Mouse (Mus musculus) cerebellum, adult 11-12 months (tissue): ENCODE results near the gene Cpne2.

Source experiments
- DNase-seq: peaks from one replicate; pipeline ENCODE4 v3.0.0; 2022

Cpne2 gene

DNA sequence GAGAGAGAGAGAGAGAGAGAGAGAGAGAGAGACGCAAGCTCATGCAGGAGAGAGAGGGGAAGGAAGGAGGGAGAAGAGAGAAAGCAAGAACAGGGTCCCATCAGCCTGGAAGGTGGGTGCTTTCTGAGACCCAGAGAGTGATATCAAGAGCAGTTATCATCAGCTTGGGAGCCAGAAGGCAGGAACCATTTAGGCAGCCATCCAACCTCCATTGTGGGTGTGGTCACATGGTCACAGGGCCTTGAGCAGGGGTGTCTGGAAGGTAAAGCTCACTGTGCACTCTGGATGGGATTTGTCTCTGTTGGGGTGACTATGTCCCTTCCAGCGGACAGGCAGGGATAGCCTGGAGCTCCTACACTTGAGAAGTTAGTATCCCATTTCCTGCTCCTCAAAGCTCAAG, 7.2 kb downstream of the Cpne2 start:
- DNase-seq: no peak

DNA sequence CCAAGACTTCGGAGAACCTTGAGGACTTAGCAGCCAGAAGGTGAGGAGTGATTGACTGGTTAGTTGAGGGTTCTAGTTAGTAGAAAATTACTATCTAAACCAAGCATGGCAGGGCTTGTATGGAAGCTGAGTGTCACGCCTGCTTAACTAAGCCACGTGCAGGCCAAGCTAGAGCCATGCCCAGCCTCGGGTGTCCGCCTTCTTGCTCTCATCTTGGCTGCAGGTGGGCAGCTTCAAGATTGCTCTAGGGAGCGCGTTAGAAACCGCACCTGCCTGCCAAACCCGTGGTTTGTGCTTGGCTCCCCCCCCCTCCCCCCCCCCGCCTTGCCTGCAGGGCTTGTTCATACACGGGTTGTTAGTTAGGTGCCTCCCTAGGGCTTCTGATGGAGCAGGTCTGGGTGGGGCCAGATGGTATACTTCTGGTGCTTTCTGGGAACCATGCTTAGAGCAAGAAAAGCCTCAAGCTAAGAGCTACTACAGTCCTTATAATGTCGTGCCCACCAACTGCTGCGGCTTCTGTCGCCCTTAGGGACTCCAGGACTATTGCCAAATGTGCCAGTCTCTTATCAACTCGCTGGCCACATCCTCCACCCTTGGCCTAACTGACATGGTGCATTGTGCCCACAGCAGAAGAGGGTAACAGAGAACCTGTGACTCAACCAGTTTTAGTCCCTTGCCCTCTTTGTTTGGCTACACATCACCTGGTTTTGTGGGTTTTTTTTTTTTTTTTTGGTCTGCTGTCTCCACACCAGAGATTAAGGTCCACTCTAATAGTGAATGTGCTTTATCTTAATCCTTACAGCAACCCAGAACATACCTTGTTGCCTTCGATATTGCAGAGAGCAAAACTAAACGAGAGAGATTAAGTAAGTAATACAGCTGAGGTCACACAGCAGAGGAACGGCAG, 8.4 kb downstream of the Cpne2 start:
- no peak for DNase-seq

DNA sequence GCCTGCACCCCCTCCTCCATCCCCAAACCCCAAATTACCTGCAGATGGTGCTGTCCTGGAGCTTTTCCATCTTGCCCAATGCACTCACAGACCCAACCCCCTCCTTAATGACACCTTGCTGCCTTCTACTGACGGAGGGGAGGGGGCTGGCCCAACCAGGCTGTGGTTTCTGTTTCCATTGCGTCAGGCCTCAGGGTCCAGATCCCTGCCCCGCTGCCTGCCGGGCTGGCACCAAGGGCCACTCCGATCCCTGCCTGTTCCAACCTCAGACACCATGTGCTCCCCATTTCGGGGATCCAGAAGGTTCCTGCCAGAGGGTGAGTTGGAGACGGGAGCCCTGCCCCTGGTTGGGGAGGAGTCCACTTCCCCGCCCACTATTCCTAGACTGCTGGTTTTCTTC, 11.2 kb downstream of the Cpne2 start:
- DNase-seq: no peak

DNA sequence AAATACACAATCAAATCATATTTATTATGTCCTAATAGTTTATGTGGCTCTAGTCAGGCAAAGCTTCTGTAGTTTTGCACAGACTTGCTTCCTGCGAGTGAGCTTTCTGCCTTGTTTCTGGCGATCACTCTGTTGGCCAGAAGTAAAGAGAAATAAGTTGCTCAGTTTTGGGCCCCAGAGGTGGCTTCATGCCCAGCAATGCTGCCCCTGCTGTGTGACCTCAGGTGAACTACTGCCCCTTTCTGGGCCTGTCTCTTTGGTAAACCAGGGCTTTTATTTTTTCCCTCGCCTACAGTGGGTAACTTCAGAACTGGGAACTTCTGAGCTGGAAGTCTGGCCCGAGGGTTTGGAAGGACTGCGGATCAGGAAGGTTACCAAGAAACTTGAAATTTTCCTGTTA, 16.3 kb downstream of the Cpne2 start:
- DNase-seq: no peak

DNA sequence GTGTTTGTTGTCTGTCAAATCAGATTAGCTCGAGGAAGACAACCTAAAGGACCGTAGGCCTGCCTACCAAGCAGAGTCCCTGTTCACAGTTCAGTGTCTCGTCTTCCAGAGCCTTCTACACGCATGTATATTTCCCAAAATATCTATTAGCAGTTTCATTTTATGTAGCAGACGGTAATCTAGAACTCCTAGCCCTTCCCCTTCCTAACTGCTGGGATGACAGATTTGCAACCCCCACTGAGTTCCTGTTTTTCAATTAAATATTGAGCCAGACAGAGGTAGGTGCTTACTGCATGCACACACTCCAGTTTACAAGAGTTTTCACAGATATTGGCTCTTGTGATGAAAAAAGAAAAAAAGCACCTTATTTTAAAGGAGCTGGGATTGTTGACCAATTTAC, 16.7 kb downstream of the Cpne2 start:
- no peak for DNase-seq

DNA sequence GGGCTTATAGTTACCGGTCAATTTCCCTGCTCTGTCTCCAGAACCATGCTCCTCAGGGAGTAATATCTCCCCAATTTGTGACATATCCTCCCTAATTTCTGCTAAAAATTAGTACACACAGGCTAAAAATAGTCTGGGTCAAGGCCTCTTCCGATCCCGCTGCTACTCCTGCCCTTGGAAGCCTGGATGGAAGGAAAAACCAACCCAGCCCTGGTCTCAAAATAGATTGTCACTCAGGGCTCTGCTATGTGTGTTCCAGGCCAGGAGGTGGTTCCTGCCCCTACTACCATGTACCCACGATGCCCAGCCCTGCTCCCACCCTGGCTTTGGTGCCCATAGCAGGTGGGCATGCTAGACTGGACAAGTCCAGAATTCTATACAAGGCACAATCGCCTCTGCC, 17.2 kb downstream of the Cpne2 start:
- no peak for DNase-seq

DNA sequence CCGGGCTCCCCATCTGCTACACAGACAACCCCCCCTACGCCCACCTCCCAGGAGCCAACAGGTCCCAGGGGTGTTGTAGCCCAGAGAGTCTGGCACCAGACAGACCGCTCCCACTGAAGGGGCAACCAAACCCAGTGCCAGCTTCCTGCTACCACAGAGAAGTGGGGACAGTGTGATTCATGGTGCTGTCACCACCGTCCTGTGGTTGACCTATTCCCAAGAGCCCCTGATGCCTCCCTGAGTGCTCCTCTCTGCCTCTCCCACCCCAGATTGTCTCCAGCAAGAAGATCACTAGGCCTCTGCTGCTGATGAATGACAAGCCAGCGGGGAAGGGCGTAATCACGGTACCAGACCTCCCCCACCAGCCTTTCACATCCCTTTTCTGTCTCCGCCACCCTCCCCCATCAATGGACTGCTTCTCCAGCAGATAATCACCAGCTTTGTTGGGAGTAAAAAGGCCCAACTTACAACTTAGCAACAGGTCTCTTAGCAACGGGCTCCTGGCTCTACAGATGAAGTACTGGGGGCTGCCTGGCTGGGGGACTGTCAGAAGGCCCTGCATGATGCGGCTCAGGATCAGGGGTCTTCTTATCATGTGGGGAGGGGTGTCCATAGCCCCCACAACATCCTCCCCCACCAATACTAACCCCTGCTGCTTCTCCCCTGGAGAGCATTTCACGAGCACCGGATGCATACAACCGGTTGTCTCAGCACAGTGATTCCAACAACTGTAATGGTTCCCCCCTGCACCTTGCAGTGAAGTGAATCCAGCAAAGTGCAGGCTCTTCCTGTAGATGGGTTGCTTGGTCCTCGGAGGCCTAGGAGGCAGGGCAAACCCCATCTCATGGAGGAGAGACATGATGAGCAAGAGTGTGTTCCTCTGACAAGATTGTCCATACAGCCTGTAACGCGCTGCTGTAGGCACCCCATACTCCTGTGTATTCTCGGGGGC, 19.0 kb downstream of the Cpne2 start:
- peak; percentile 16 for DNase-seq

DNA sequence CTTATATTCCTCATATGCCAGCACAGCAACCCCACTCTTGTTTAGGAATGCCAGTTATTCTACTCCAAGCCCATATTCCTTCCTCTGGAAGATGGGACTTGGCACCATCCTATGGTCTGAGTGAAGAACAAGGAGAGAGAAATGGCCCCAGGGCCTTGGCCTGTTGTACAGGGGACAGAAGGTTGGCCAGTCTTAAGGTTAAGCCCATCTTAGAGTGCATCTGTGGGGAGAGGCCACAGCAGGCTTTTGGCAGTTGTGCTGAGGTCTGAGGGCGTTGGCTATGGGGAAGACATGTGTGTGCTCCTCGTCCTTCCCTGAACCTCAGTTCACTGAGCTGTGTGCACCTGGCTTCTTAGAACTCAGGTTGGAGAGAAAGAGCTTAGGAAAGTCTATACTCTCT, 19.9 kb downstream of the Cpne2 start:
- DNase-seq: no peak

DNA sequence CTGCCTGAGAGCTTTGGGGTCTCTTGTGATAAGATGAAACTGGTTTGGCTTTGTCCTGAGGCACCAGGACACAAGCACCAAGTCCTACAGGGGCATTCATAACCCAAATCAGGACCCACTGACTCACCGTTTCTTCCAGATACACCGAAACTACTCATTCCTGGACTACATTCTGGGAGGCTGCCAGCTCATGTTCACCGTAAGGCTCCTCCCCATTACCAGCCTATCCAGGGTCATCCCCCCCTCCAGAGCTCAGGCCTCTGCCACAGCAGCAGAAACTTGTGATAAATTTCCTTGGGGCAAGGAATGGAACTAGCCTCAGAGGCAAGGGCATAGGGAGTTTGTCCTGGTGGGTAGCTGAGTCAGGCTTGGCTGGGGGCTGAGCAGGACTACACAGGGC, 24.5 kb downstream of the Cpne2 start:
- DNase-seq: no peak

DNA sequence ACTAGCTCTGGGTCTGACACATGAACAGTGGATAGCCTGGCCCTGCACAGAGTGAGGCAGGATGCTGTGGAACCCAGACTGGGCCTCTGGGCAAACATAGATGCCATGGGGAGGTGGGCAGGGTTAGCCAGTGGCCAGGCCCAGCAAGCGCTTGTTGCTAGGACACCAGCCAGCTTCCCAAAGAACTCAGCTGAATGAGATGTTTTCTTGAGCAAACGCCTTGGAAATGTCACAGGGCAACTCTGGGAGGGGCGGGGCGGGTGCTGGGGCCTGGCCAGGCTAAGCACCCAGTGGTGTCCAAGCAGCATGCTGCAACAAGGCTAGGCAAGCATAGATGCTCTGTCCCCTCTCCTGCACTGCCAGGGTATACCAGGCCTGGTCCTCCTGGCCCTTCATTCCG, 28.5 kb downstream of the Cpne2 start:
- peak; percentile 39 for DNase-seq

DNA sequence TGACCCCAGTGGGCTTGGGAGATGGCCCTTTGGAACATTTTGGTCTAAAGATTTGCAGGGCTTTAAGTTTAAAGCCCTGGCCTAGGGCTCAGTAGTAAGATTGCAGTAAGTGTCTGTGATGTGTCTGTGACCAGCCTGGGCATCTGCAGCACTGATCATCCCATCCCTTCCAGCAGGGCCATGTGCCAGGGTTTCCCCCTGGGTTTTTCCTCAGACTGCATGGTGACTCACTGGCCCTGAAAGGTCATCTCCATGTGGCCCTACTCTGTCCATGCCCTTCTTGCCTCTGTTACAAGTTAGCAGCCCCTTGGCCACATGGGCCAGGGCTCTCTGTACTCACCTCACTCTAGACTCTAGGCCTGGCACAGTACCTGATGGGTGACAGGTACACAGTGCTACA, 31.6 kb downstream of the Cpne2 start:
- no peak for DNase-seq

DNA sequence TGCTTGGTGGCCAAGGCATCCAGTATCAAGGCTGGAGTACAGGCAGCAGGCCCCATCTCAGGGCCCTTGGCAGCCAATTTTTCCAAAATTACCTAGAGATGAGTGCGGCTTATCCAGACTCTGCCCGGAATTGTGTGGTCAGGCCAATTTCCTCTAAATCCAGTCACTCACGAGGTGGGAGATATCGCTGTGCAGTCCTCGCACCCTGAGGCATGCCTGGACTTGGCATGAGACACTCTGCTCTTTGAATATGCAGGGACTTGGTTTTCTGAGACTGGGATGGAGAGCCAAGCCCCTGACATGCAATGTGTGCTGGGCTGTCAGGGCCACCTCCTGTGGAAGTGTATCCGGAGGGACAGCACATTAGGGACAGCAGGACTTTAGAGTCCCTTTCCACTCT, 33.2 kb downstream of the Cpne2 start:
- DNase-seq: no peak

DNA sequence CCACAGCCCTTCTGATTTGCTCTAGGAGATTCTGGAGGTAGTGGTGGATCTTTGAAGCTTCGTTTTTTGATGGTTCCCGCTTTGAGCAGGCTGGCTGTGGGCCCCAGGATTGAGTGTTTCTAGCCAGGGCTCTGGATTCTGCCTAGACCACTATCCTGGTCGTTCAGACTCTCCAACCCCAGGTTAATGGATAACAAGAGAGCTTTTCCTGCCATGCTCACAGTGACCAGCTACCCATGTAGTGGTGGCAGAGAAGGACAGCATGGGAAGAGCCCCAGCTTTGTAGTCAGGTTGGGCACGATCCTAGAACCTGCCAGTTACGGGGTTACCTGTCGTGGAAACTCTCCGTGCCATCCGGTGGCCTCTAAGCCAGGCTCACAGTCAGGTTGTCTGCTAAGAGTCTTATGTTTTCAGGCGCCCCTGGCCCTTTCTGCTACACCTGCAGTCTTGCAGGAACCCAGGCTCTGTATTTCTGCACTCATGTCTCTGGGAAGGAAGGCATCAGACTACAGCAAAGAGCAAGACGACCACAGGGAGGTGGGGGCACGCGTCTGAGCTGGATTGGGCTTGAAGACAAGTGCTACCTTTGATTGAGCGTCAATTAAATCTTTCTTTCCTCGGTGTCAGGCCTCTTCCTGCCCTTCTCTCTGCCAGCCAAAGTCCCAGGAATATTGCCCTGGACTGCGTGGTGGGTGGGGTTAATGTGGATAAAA, 33.8 kb downstream of the Cpne2 start:
- DNase-seq: no peak

DNA sequence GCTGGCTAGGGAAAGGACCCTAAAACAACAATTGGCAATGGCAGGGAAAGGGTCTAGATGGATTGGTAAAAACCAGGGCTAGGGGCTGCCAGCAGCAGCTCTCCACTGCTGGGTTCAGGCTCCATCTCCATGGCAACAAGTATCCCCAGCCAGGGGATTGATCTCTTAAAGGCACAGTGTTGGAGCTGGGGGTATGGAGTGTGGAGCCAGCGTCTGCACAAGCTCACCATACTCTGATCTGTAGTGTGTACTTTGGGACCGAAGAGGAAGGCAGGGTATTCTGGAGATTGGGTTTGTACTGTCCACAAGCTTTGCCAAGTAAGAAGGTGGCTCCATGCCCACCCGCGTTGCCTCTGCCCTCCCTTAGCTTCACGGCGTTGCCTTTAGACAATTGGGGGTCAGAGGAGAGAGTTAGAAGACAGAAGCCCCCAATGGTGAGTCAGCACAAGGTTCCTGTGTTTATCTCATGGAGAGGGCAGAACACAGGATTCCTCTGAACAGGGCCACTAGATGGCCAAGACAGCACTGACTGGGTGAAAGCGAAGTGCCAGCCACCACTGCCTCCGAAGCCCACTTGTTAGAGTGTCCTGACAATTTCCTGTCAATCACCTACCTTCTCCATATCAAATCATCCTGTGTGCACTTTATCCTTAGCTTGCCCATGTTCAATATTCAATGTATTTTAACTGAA, 34.5 kb downstream of the Cpne2 start:
- DNase-seq: no peak

DNA sequence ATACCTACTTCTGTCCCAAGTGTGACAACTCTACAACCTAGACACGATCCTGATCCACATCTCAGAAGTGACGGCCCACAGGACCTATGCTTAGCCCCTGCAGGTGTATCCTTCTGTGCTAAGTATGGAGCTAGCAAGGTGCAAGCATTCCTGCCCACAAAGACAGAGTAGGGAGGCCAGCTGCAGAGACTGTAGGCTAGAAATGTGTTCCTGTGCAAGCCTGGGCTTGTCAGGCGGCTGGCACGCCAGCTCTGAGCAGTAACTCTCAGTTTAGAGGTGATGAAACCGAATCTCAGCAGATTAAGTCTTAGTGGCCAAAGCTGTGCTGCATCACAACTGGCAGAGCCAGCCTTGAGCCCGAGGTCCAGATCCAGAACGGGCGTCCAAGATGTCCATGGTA, 35.3 kb downstream of the Cpne2 start:
- DNase-seq: no peak

DNA sequence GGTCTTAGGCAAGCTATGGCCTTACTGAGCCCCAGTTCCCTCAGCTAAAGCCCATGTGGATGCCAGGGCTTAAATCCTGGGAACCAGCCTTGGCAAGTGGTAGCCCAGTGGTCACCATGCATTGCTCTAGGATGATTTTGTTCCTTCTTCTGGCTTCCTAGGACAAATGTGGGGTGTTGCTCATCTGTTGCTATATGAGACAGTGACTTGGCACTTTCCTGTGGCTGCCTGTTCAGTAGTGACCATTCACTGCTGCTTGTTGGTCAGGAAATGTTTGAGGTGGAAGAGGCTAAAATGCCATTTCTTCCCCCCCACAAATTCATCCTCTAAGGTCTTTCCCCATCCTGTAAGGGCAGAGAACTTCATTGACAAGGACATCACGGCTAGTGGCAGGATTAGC, 36.6 kb downstream of the Cpne2 start:
- DNase-seq: no peak

DNA sequence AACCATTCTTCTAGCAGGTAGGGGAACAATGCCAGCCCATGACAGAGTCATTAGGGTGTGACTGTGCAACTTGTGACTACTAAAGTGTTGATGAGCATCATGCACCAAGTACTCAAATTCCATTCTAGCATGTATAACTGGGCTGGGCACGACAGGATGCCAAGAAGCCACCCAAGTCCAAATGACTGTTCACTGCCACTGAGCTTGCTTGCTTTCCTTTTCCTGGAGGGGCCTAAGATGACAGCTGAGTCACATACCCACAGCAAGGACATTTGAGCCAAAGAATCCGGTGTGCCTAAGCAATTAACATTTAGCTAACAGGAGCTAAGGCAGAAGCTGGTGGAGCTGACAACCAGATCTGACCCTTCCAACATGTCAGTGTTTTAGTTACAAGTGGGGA, 39.1 kb downstream of the Cpne2 start:
- DNase-seq: no peak

DNA sequence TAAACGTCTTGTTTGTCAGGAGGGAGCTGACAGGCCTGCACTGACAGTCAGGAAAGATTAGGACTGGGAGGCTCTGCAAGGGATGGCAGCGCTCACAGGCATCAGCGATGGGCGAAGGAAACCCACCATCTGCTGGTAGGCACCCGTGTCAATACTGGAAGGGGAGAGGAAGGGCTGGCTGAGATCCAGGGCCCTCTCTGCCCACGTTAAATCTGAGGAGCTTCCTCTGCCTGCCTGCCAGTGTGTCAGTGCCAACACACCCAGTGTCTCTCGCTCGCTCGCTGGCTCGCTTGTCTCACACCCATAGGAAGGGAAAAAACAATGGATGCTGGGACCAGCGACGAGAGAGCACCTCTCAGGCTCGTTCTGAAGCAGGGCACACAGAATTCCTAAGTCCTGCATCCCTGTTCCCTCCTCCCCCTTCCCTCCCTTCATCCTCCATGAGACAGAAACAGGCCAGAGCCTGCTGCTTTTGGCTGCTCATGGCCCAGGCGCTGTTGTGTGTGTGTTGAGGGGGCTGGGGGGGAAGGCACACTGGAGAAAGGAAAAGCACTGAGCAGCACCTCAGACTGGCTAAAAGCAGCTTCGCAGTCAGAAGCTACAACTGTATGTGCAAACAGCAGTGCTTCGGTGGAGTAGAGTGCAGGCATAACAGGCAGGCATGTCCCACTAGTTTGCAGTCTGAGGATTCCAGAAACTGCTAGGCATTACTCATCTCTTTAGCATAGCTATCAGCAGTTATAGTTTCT, 41.5 kb downstream of the Cpne2 start:
- DNase-seq: peak; percentile 72

DNA sequence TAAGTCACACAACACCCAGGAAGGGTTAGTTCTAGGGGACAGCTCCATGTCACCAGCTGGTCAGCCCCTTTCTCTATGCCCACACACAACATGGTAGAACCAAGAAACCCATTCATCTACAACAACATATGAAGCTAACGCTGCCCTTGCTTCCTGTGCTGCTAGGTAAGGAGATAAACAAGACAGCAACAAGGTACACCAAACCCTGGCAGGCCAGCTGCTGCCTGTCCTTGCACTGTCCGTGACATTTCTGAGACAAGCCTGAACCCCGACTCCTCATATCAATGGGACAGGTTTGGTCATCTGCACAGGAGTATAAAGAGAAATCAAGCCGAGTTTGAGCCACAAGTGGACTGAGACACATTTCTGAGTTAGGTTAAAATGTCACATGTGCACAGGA, 42.4 kb downstream of the Cpne2 start:
- no peak for DNase-seq

DNA sequence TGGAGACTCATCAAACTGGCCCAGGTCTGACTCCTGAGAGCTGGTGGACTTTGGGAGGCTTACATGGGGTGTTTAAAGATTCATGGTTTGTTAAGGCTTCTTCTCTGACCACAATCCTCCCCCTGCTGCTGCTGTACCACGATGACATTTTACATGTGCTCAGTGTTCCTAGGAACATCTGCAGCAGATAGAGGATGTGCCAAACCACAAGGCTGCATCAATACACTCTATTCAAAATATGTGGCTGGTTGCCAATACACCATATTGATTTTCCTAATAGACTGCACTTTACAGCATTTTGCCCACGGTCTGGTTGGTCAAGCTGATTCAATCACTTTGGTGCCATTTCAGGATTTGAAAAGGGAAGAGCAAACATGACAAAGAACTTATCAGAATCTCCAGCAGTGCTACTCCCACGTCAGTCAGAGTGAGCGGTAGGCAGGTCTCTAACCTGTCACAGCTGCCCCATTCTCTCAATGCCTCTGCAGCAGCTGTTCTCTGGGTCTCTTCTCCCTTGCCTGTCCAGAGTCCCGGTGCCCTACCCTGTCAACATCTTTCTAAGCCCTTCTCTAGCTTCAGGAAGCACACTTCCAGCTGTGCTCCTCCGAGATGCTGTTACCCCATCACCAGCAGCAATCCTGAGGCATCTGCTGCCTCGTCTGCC, 49.2 kb downstream of the Cpne2 start:
- DNase-seq: no peak

DNA sequence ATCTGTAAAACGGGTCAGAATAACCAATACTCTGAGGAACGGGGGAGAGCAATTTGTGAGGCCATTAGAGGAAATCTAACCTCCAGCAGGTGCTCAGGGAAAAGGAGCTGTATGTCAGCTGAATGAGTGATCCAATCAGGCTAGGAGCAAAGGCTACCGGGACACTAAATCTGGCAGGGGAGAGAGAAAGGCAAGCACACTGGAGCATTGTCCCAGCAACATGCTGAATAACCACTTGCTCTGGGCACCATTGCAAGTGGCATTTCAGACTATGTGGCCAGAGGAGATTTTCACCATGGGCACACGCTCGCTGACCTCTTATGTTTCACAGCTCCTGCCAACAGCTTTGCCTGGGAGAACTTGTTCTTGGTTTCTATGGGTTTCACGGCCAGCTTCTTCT, 49.8 kb downstream of the Cpne2 start:
- DNase-seq: no peak
